Mouse (Mus musculus): ENCODE data around the gene Polh.

DNA sequence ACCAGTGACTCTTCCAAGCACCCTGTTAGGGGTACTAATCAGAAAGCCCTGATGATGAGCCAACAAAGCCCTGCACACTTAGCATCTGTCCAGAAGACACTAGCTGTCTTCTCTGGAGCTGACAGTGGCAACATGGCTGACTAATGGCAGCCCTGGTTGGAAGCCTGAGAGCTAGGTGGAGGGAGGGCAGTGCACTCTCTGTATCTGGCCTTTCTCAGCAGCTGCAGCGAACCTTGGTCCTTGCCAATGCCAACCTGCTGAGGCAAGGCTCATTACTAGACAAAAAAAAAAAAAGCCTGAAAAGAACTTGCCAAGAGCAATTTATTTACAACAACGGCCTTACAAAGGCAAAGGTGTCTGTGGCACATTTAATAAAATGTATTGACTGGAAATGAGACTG, 41.2 kb upstream of the Polh start:
- TF ChIP-seq CTCF (IDR thresholded peaks at IDR 0.05; ENCODE audit: low read depth) (no peak), EP300 (optimal IDR thresholded peaks at IDR 0.05) (no peak)
